Mouse (Mus musculus) thymus, adult 2 months (tissue): Measurements from ENCODE around the gene Sorcs1.

Experiments used
- CTCF ChIP-seq: fragments of 200-500 bp; IDR thresholded peaks from 2 replicates; pipeline ENCODE4 v1.5.1; 2012; ENCODE audit warnings: mild to moderate bottlenecking, control low read depth, low read length, moderate library complexity, borderline replicate concordance; ENCODE audit not compliant: control insufficient read depth, poor library complexity, insufficient read depth; ENCODE audit errors: extremely low read depth
- POLR2A ChIP-seq: fragments of 200-500 bp; IDR thresholded peaks from 2 replicates; pipeline ENCODE4 v1.6.1; 2012; ENCODE audit warnings: mild to moderate bottlenecking, low read length, control low read depth, moderate library complexity; ENCODE audit not compliant: control insufficient read depth, poor library complexity, insufficient read depth; ENCODE audit errors: extremely low read depth

GRCm38 (mm10) chr19:50105842-50106585 is 572.4 kb downstream of the Sorcs1 start:
- TF ChIP-seq CTCF (no peak), POLR2A (no peak)
